Mouse (Mus musculus) kidney, postnatal 0 days (tissue): Measurements from ENCODE around the gene Cdkn2d. TPM values are rescaled to one million over a fixed set of nuclear protein-coding genes. Genes with fewer than 3 reads are reported as not detected.

ENCODE experiments used
- ATAC-seq: fragments of 200-750 bp; cut with Nextera tagmentation; replicated peaks from 2 replicates; pipeline ENCODE4 v1.8.0; 2017; ENCODE audit warnings: low read depth, moderate number of reproducible peaks, moderate TSS enrichment, moderate library complexity; ENCODE audit not compliant: low FRiP score
- DNase-seq: peaks from one replicate; pipeline ENCODE4 v3.0.0-alpha.2; 2016; ENCODE audit warnings: low spot score
- H3K27ac ChIP-seq: fragments of 300-500 bp; sonication (generic); 2 replicates; pipeline ENCODE4 v1.5.1; 2014; ENCODE audit warnings: mild to moderate bottlenecking
- H3K27me3 ChIP-seq: fragments of 300-500 bp; sonication (generic); 2 replicates; pipeline ENCODE4 v1.6.1; 2014; ENCODE audit warnings: low read length, mixed read lengths; ENCODE audit not compliant: insufficient read depth
- H3K36me3 ChIP-seq: fragments of 300-500 bp; sonication (generic); 2 replicates; pipeline ENCODE4 v1.6.1; 2014; ENCODE audit warnings: low read length, mixed read lengths; ENCODE audit not compliant: insufficient read depth
- H3K4me1 ChIP-seq: fragments of 300-500 bp; sonication (generic); replicated peaks from 2 replicates; pipeline ENCODE4 v1.6.1; 2014; ENCODE audit warnings: antibody characterized with exemption, low read length, mixed read lengths; ENCODE audit not compliant: insufficient read depth
- H3K4me2 ChIP-seq: fragments of 300-500 bp; sonication (generic); 2 replicates; pipeline ENCODE4 v1.6.1; 2014; ENCODE audit warnings: mild to moderate bottlenecking, low read length, moderate library complexity, mixed read lengths
- H3K4me3 ChIP-seq: fragments of 300-500 bp; sonication (generic); replicated peaks from 2 replicates; pipeline ENCODE4 v1.5.1; 2014; ENCODE audit warnings: low read depth, low read length
- H3K9ac ChIP-seq: fragments of 300-500 bp; sonication (generic); 2 replicates; pipeline ENCODE4 v1.6.1; 2014; ENCODE audit warnings: low read depth, low read length
- H3K9me3 ChIP-seq: fragments of 300-500 bp; sonication (generic); replicated peaks from 2 replicates; pipeline ENCODE4 v1.6.1; 2016; ENCODE audit warnings: low read length, inconsistent platforms, mixed read lengths
- CTCF ChIP-seq: IDR thresholded peaks from 2 replicates; pipeline ENCODE4 v1.5.1; 2016; ENCODE audit warnings: antibody characterized with exemption, low read depth, mild to moderate bottlenecking, moderate library complexity
- WGBS: fragments of 180-500 bp; shearing (Covaris S2); extraction: QIAGEN DNeasy Blood & Tissue Kit; methylation state at CpG from one replicate; pipeline ENCODE4 v1.1.7; 2014; 5-methylcytosine and 5-hydroxymethylcytosine counted together
- polyA plus RNA-seq: library from polyadenylated mRNA; unstranded; fragments of >200 nt; fragmentation: Nextera tagmentation; extraction: Ambion mirVana; gene quantifications from 2 replicates; pipeline ENCODE4 v1.2.1, GENCODE M21; 2015

Gene Cdkn2d
- polyA plus RNA-seq, 1 experiment from 2014 or later, result 31.4 TPM

- no peak overlapping the region for H3K4me2 ChIP-seq
- no peaks in the 10 kb centered on the region for H3K9me3 ChIP-seq
- H3K4me3 ChIP-seq, result no peak overlapping the region
- H3K4me1 ChIP-seq, result peaks cover 7% of the 10 kb centered on the region; the same call in 1 of the 2 replicates
- H3K27me3 ChIP-seq, result no peaks in the 10 kb centered on the region
- H3K9ac ChIP-seq, result no peak overlapping the region
- ATAC-seq (no peak), DNase-seq (no peak)
- peak; percentile 38; the same call in 1 of the 2 replicates for TF ChIP-seq CTCF
- peaks cover 33% of the 10 kb centered on the region for H3K36me3 ChIP-seq
- 90% methylated on average over 5 of the region's 5 CpGs for WGBS
- H3K27ac ChIP-seq, result no peak overlapping the region
Observed at GRCm38 (mm10) chr9:21283591-21283990, 7.6 kb downstream of the Cdkn2d start.

GRCm38 (mm10) chr9:21277776-21278175, 13.4 kb downstream of the Cdkn2d start:
- 92% methylated on average over 5 of the region's 5 CpGs for WGBS
- DNase-seq, result no peak
- H3K36me3 ChIP-seq, result peaks cover 82% of the 10 kb centered on the region
- no peak overlapping the region for H3K9ac ChIP-seq
- H3K9me3 ChIP-seq, result no peaks in the 10 kb centered on the region
- no peak for ATAC-seq
- no peak overlapping the region for H3K4me2 ChIP-seq
- H3K27ac ChIP-seq, result no peak overlapping the region
- no peak for TF ChIP-seq CTCF
- no peaks in the 10 kb centered on the region for H3K27me3 ChIP-seq
- no peaks in the 10 kb centered on the region for H3K4me1 ChIP-seq
- no peak overlapping the region for H3K4me3 ChIP-seq

DNA sequence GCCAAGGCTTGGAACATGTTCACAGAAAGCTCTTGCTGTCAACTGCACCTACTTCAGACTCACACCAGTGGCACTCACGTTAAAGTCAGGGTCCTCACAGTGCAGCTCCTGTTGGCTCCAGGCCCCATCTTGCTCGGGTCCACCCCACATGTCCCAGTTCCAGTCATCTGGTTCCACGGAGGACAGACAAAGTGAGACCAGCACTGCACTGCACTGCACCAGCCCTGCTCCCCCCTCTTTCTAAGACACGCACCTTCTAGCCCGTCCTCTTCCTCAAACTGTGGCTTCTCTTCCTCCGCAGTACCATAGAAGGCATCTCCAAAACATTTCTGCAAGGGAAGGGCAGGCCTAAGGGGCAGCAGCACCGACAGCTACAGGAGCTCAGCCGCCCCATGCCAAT, 14.9 kb downstream of the Cdkn2d start:
- ATAC-seq (no peak), DNase-seq (no peak)
- Histone ChIP-seq H3K9me3 (no peaks in the 10 kb centered on the region), H3K36me3 (peaks cover 87% of the 10 kb centered on the region), H3K27me3 (no peaks in the 10 kb centered on the region), H3K9ac (no peak overlapping the region), H3K4me3 (no peak overlapping the region), H3K4me2 (no peak overlapping the region), H3K27ac (no peak overlapping the region), H3K4me1 (no peaks in the 10 kb centered on the region)
- no peak for TF ChIP-seq CTCF
- WGBS, result 90% methylated on average over 8 of the region's 8 CpGs

GRCm38 (mm10) chr9:21275727-21276126, 15.5 kb downstream of the Cdkn2d start:
- DNase-seq (no peak), ATAC-seq (no peak)
- Histone ChIP-seq H3K4me2 (no peak overlapping the region), H3K4me3 (no peak overlapping the region), H3K4me1 (no peaks in the 10 kb centered on the region), H3K36me3 (peaks cover 88% of the 10 kb centered on the region), H3K27me3 (no peaks in the 10 kb centered on the region), H3K27ac (no peak overlapping the region), H3K9me3 (no peaks in the 10 kb centered on the region), H3K9ac (no peak overlapping the region)
- WGBS, result 86% methylated on average over 12 of the region's 12 CpGs
- TF ChIP-seq CTCF, result no peak

DNA sequence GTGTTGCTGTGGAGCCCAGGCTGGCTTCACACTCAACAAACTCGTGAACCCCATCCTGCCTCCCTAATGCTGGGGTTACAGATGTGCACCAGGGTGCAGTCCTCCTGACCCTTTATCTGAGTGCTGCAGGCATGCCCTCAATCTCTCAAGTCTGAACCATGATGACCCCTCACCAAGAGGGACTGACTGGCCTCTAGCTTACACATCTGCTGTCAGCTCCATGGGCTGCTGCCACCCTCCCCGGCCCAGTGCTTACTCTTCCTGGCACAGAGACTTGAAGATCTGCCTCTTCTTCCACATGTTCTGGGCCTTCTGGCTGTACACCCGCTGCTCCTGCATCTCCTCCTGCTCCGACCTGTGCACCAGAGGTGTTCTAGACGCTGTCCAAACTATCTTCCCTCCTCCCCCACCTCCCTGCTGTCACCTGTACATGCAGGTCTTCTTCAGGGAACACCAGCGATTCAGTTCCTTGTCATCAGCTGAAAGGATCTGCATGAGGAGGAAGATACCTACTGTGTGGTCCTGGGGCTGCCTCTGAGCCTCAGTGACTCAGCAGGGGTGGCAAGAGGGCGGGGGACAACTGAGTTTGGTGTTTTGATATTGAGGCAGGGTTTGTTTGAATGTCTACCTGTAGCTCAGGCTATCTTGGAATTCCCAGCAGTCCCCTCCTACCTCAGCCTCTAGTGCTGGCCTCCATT, 16.0 kb downstream of the Cdkn2d start:
- 80% methylated on average over 7 of the region's 7 CpGs for WGBS
- Histone ChIP-seq H3K9ac (no peak overlapping the region), H3K36me3 (peaks cover 89% of the 10 kb centered on the region), H3K9me3 (no peaks in the 10 kb centered on the region), H3K27me3 (no peaks in the 10 kb centered on the region), H3K4me2 (no peak overlapping the region), H3K4me1 (no peaks in the 10 kb centered on the region), H3K4me3 (no peak overlapping the region), H3K27ac (no peak overlapping the region)
- ATAC-seq (no peak), DNase-seq (no peak)
- TF ChIP-seq CTCF, result no peak

GRCm38 (mm10) chr9:21274336-21274735, 16.9 kb downstream of the Cdkn2d start:
- Histone ChIP-seq H3K4me3 (no peak overlapping the region), H3K9me3 (no peaks in the 10 kb centered on the region), H3K36me3 (peaks cover 81% of the 10 kb centered on the region), H3K27me3 (no peaks in the 10 kb centered on the region), H3K27ac (no peak overlapping the region), H3K4me1 (no peaks in the 10 kb centered on the region), H3K9ac (no peak overlapping the region), H3K4me2 (no peak overlapping the region)
- TF ChIP-seq CTCF, result no peak
- WGBS, result 89% methylated on average over 3 of the region's 3 CpGs
- DNase-seq (no peak), ATAC-seq (no peak)
